Mouse (Mus musculus) small intestine, adult 2 months (tissue): ENCODE data around the gene Olfr1509.

Source experiments
- CTCF ChIP-seq: fragments of 200-500 bp; IDR thresholded peaks from 2 replicates; pipeline ENCODE4 v1.5.1; 2012; ENCODE audit warnings: low read depth, mild to moderate bottlenecking, control low read depth, inconsistent platforms, low read length, moderate library complexity, mixed read lengths; ENCODE audit not compliant: insufficient replicate concordance, insufficient read length; ENCODE audit errors: extremely low read depth
- POLR2A ChIP-seq: fragments of 200-500 bp; IDR thresholded peaks from 2 replicates; pipeline ENCODE4 v1.6.1; 2012; ENCODE audit warnings: low read depth, mild to moderate bottlenecking, control low read depth, inconsistent platforms, low read length, moderate library complexity

GRCm38 (mm10) chr14:52465738-52466137, 22.9 kb downstream of the Olfr1509 start:
- TF ChIP-seq POLR2A (no peak), CTCF (no peak)
